Mouse (Mus musculus) lung, postnatal 25 days (tissue): ENCODE measurements around the gene Fam171a1.
"Not testable (repeated sequence)": the region's sequence is repeated elsewhere in the genome, so short reads cannot be mapped to it uniquely, and the experiment has no call there.

Experiments used
- DNase-seq: peaks from one replicate; pipeline ENCODE4 v3.0.0; 2022; ENCODE audit warnings: low spot score

Fam171a1 gene

DNA sequence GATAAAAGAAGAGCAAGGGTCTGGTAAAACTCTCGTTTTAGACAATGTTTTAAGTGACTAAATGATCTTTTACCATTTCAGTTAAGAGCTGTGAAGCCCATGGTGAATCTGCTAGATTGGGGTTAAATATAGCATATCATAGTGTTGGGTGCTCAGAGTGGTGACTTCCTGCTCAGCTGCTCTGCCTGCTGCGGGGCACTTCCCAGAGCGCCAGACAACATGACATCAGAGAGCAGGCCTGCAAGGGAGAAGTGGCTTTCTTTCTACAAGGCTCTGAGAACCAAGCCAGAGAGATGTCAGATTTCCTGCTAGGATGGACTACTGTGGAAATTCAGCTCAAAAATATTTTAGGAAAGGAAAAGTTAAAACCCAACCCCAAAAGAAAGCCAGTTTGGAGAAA lies 57.8 kb downstream of the Fam171a1 start:
- no peak for DNase-seq

DNA sequence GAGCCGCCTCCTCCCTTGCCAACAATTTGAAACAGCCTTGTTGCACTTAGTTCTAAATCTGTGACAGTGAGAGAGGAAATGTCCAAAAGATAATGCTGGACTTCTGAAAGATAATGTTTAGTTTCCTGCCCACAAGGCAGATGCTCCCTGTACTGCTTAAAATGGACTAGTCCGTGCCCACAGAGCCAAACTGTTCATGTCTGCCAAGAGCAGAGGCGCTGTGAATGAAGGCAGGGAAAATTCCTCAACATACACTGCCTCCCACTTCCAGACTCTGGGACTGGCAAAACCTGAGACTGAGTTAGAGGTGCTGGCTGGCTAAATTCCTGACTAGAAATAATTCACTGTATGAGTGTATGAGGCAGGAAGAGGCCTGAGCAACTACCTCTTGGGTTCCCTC lies 58.6 kb downstream of the Fam171a1 start:
- no peak for DNase-seq

DNA sequence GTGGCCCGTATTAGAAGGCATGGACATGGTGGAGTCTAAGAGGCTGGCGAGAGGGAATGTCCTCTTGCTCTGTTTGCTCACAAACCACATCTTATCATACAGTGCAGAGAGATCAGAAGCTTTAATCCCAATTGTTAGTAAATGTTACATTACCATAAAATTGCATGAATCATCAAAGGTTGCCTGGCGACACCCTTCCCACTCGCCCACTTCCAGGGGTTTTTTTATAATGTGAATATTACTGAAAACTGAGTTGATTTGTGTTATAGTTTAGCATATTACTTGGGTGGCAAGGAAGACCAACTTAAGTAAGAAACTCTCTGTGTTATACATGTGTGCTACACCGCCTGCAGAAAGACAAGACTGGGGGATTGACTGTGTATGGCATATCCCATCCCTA lies 60.9 kb downstream of the Fam171a1 start:
- DNase-seq, result no peak

DNA sequence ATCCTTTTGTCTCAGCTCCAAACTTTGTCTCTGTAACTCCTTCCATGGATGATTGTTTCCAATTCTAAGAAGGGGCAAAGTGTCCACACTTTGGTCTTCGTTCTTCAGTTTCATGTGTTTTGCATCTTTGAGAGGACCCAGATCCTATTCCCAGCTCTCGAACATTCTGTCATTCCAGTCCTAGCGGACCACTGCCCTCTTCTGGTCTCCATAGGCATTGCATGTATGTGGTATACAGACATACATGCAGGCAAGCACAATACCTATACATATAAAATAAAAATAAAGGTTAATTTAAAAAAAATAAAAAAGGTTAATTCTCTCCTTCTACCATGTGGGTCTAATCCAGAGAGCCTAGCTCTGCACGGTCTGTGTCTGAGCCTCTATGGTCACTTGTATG lies 62.0 kb downstream of the Fam171a1 start:
- not testable (repeated sequence) for DNase-seq

DNA sequence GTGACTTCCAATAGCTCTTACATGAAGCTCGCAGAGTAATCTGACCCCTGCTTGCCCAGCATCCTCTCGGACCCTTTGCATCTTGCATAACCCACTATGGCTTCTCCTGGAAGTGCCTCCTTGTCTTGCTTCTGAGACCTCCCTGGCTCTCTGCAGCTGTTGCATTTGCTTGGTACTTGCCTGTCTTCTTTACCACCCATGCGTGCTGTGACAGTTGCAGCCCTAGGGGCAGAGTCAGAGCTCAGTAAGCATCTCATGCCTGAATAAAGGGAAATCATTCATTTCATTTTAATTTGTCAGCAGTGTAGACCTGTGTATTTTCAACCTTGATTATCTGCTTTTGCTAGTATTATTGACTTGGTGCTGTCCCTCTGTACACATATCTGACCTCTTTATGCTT lies 62.7 kb downstream of the Fam171a1 start:
- DNase-seq, result no peak

DNA sequence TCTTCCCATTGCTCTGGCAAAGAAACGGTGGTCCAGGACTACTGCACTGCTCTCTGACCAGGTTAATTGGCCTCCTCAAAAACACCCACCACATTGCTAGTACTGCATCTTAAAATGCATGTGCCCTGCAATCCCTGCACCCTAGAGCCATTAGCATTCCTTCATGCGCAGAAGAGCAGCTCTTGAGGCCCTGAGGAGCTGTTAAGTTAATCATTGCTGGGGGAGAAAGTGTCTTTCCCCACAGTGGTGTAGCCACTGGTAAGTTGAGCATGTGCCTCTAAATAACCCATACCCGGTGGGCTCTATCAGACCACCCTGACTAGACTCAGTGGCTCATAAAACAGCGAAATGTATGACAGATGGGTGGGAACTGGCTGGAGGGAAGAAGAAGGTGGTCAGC lies 66.5 kb downstream of the Fam171a1 start:
- no peak for DNase-seq

DNA sequence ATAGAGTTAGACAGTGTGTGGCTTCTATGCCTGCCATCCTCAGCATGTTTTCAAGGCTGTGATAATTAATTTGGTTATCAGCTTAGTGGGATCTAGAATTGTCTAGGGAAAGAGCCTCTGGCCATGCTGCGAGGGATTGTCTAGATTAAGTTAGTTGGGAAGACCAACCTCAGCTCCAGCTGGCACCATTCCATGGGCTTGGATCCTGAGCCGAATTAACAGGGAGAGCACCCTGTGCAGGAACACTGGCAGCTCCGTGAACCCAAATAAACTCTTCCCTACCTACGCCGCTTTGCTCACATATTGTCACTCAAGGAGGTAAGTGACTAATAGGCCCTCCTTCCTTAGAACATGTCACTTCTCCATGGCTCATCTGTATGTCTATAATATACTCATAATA lies 69.6 kb downstream of the Fam171a1 start:
- DNase-seq, result no peak

DNA sequence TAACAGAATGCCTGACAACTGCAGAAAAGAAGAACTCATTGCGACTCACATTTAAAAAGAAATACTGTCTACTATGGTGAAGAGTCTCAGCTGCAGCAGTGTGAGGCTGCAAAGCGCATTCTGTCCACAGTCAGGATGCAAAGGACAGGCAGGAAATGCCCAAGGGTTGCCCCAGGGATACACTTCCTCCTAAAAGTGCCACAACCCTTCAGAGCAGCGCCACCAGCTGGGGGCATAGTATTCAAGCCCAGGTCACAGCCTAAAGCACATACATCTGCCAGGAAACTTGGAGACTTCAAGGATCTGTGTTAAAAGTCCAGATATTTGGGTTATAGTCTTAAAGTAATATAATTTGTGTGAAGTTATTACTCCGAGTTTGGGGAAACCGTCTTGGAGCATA lies 71.3 kb downstream of the Fam171a1 start:
- DNase-seq, result peak; percentile 44

DNA sequence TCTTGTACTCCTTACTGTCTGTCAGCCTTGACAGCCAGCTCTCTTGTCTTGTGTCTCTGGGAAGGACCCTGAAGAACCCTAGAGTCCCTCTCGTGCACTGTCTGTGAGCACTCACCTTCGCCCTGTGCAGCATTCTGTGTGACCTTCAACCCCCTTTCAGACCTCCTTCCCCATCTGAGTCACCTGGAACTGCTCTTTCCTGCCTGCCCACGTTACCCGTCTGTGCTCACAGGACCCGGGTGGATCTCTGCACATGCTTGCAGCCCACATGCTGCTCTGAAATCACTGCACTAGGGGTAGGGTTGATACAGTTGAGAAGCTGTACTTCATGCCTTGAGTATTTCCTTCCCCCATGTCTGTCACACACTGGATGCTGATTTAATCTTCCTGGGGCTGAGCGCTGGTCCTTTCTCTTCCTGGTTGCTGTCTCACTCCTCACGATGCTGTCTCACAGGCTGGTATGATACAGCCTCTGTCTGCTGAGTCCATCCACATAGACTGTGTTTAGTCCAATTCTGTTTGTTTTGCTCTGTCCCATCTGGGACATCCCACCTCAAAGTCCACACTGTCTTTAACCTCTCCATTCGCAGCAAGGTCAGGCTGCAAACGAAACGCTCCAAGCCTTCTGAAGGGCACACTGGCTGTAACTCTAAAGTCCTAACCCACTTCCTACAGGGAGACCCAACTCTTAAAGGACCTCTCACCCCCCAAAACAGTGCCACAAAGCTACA lies 74.9 kb downstream of the Fam171a1 start:
- DNase-seq, result no peak

DNA sequence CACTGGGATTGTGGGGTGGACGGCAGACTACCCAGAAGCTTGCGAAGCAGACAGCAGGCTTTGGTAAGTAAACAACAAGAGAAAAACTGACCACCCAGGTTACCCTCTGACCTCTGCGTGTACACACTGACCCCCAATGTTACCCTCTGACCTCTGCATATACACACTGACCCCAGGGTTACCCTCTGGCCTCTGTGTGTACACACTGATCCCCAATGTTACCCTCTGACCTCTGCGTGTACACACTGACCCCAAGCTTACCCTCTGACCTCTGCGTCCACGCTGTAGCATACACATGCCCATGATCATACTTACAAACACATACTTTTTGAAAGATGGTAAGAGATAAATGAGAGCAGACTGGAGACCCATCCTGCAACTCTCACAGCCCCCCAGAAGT lies 77.1 kb downstream of the Fam171a1 start:
- no peak for DNase-seq

DNA sequence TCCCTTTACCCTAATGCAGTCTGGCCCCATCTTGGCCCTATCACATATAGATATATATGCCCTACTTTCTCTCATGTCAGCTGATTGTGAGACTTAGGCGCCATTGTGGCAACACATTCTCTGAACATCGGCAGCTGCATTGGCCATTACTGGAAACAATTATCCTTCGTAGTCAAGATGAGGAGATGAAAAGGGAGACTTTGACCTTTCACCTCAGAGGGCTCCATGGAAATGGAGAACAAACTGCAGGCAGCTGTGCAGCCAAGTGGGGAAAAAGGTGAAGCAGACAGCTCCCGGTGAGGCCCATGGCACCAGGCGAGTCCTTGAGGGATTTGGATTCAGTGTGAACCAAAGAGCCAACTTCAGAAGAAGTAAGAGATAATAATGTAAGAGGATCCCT lies 81.5 kb downstream of the Fam171a1 start:
- no peak for DNase-seq

DNA sequence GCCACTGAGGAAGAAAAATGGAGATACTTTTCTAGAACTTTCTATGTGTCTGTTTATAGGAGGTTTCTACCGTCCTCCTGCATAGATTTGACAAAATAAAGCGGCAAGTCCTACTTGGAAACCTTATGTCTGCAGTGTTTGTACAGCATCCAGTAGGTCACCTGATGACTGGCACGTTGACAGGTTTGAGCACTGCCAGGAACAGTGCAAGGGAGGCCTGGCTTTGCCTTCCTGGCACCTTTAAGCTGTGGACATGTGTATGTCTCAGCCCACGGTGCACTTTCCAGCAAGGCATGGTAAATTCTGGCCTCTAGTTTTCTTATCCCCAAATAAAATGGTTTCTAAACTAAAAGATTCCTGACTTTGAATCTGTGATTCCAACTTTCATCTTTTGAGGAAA lies 86.4 kb downstream of the Fam171a1 start:
- DNase-seq, result no peak

DNA sequence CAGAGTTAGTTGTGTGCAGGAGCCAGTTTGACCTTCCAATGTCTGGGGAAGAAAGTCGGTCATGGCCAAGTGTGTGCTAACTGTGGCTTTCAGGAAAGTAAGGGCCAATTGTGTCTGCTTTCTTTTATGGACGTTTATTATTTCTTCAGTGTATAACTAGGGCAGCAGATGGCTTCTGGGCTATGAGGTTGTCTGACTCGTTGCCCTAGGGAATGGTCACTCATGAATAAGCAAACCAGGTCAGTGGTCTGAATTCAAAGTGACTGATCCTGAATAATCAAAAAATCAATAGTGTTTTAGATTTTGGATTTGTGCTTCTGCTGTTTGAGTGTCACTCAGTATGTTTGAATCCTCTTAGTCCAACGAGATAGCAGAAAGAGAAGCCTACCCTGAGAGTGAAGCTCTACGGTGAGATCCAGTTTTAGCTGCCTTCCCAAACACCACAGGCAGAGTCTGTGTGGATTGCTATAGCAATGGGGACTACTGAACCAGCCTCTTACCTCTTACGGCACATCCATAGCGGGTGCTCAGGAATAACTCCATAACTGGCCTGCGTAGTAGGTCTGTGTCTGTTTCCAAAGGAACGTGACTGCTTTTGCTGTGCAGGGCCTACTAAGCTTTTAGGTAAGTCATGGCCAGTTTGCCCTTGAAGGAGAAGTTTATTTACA lies 93.1 kb downstream of the Fam171a1 start:
- no peak for DNase-seq

DNA sequence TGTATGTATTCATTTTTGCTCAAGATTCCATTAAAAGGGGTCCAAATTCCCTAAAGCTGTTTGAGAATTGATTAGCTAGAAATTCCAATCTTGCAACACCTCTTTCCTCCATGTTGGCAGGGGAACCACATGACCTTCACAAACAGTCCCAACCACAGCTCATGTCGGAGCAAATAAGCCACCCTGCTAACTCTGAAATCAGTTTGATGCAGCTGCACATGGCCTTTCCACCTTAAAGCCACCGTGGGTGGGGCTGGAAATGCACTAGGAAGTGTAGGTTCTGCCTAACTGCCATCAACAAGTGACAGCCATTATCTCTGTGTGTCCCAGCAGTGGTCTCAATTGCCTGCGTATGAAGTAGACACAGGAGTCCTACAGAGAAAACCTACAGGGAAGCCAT lies 101.5 kb downstream of the Fam171a1 start:
- DNase-seq, result no peak

DNA sequence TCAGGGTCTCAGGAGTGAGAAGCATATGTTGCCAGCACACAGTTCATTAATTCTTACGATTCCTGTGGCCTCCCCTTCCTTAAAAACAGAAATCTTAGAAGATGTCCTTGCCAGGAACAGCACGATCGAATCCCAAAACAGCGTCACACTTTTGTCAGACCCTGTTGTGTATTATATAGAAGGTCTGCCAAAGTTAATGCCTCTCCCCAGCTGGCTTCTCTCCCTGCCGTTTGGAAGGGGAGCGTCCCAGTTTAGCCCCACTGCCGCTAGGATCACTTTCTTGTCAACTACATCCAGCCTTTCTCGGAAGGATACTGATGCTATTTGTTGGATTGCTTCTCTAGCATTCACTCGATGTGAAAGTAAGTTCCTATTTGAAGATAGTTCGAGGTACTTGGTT lies 102.6 kb downstream of the Fam171a1 start:
- no peak for DNase-seq

DNA sequence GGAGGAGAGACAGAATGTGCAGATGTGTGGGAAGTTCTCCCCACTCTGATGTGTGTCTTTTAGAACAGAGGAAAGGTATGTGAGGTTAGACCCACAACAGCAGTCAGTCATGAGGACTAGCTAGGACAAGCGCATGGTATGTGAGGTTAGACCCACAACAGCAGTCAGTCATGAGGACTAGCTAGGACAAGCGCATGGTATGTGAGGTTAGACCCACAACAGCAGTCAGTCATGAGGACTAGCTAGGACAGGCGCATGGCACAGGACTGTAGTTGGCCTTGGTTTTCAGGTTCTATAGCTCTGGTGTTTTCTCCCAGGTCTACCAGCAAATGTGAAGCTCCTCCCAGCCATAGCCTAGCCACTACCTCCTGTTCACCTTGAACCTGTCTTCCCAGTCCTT lies 103.6 kb downstream of the Fam171a1 start:
- not testable (repeated sequence) for DNase-seq

DNA sequence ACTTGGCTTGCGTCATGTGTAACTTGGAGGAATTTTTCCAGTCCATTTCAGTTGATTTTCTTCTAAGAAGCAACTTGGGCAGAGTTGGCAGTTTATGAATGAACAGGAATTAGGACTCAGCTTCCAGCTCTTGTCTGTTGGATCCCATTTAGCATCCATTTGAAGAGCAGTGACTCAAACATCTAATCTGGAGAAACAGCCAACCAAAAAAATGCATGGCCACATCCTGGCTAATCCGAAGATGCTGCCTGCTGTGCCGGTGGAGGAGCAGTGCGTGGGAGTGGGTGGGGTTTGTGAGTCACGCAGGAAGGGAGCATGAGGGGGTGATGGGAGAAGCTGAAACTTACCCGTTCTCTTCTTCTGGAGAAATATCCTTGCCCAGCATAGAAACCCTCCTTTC lies 104.2 kb downstream of the Fam171a1 start:
- DNase-seq, result no peak

DNA sequence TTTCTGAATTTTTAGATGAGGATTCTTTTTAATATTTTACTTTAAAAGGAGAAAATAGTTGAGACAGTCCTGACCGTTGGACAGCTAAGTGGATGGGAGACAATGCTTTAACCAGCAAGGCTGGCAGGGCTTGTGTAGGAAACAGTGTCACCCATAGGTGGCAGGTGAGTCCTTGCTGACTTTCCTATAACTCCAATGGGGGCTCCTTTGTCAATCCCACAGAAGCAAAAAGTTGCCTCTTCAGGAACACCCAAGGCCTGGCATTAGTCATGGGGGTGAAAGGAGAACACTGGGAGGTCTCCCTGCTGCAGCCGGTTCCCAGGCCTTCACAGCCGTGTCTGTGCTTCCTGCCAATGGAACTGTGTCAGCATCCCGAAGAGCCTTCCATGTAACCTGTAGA lies 114.5 kb downstream of the Fam171a1 start:
- DNase-seq, result no peak

DNA sequence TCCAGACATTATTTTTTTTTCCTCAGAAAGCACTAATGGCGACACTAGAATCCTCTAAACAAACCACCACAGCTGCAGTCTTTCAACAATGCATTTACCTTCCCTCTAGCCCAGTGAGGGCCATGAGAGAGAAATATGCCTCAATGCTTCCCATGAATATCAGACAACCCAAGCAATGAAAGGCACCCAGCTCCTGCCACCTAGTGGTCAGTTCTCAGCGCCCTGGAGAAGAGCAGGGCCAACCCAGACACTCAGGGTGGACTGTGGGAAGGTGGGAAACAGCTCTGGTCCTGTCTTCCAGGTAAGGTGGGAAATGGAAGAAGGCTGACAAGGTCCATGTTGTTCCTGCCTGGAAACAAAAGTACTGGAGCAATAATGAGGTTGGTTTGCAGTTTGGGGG lies 115.0 kb downstream of the Fam171a1 start:
- DNase-seq, result peak; percentile 76

DNA sequence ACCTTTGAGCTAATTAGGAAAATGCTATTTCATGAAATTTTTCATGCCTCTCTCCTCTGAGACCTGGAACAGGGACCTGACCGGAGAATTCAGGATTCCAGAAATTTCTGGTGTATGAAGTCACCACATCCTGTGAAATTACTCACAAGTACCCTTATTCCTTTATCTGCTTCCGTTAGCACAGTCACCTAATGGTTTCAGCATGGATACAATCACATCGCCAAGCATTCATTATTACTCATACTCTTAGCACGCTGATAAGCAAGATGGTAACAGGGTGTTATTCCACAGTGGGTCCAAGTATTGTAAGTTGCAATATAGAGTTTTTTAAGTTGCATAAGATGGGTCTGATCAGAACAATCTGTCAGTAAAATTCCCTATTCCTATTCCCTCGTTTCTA lies 125.2 kb downstream of the Fam171a1 start:
- DNase-seq, result no peak

DNA sequence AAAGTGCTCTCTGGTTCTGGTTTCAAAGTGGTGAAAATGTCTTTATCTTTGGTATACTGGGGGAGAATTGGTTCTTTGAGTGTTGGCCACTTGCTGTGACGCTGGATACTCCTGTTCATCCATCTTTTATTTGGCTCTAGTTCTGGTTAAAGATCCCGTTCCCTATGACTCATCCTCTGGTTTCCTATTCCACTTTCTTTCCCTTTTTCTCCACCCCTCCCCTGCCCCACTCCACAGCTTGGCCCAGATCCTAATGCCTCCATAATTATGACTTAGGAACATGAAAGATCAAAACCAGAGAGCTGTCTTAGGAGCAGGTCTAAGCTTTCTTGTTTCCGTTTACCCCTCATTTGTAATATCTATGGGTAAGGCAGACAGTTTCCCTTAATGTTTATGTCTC lies 130.2 kb downstream of the Fam171a1 start:
- no peak for DNase-seq

DNA sequence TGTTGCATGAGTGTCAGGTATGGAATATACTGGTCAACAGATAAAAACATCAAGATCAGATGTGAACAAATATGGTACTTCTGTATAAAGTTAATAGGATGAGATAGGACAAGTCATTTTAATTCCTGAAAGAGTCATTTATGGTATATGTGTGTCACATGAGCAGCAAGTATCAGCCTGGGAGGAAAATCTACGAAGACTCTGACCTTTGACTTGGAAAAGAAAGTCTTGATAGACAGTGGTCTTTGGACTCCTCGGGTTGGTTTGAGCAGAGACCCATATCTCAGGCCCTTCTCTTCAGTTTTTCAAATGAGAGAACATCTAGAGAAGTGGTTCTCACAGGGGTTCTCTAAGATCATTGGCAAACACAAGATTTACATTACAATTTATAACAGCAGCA lies 137.3 kb downstream of the Fam171a1 start:
- no peak for DNase-seq

DNA sequence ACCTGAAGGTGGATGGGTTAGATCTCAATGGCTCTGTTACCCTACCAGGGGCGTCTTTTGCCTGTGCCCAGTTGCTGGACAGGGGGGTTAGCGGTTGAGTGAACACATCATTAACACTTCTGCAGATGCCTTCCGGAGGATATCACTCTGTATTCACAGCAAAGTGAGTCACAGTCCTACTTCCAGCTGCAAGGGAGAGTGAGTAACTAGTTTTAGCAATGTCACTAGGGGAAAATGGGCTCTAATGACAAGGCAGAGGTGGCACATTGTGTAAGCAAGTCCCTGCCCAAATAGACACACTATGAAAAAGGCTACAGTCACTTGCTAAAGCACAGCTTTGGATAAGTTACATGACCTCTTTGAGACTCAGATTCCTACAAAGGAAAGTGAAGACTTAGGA lies 152.4 kb downstream of the Fam171a1 start:
- DNase-seq, result no peak

DNA sequence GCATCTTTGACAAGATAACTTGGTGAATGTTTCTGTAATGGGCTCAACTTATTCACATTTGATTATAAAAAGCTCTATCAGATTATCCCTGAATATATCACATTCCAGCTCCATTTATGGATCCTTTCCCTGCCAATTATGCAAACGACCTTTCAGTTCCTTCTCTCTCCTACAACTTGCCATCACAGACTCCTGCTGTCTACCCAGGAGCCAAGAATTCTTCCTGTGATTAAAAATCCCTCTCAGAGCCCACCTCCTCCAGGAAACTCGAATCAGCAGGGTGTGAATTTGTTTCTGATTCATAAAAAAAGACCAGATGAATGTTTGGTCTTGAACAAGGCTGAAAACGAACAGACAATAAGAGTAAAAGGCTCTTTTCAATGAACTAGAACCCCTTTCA lies 153.9 kb downstream of the Fam171a1 start:
- no peak for DNase-seq
